Mouse (Mus musculus) mouse trophoblast stem cell (cell line): ENCODE results near the gene Ear1.
"Not testable (repeated sequence)": the region's sequence is repeated elsewhere in the genome, so short reads cannot be mapped to it uniquely, and the experiment has no call there.

Experiments
- in situ Hi-C, 2 experiments: fragments of 300-500 bp; cut with MseI, MboI; formaldehyde crosslinking; loops; 2 replicates in 1 of 2; 3 replicates in 1 of 2; pipeline ENCODE4 v1.15.1; 2025

The Ear1 gene

DNA sequence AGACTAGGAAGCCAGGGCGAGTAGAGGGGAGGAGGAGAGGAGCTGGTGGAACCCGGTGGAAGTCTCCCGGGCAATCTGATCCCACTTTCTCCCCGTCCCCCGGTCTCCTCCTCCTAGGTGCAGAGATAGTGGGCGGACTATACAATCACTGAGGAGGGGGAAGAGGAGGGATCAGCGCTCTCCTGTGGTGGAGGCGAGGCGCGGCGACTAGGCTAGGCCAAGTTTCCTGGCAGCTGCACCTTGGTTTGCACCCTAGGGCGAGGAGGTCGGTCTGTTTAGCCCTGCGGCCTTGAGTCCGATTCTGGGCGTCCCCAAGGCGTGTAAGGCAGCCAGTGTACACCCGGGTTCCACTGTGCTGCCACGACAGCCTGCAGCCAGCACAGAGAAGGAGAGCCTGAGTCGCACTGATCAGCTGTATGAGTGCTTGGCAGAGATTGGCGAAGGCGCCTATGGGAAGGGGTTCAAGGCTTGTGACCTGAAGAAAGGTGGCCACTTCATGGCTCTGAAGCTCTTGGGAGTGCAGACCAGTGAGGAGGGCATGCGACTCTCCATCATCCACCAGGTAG lies 78.3 kb downstream of the Ear1 start:
- in situ Hi-C loops: not testable (repeated sequence)

GRCm38 (mm10) chr14:43796069-43796904 lies 79.0 kb downstream of the Ear1 start:
- in situ Hi-C loops: no loop called here

DNA sequence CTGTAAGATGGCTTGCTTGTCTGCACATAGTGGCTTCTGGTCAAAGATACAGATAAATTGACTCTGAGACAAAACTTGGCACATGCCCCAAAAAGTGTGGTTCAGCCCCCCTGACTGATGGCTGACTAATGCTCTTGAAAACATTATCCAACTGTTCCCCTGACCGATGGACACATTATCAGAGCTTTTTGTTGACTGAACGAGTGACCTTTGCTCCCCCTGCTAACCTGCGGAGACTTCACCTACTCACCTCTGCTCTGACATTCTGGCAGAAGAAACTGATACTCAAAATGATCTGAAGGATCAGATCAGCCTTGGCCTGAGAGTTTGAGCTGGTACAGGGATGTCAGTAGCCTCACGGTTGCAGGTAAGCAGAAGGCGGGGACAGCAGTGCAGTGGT lies 81.5 kb downstream of the Ear1 start:
- in situ Hi-C loops: not testable (repeated sequence)

- in situ Hi-C loops: not testable (repeated sequence)
These were observed 90.7 kb downstream of the Ear1 start, which contains the start of gene Gm8180 for GRCm38 (mm10) chr14:43784645-43785044. Gene Gm8180 (minus strand): TSS chr14:43784745.
